Mouse (Mus musculus): ENCODE data around the gene Mrpl35. TPM values are rescaled to one million over a fixed set of nuclear protein-coding genes. Genes with fewer than 3 reads are reported as not detected.

The Mrpl35 gene
- polyA plus RNA-seq, 1 experiment from 2014 or later = 65.2 TPM

DNA sequence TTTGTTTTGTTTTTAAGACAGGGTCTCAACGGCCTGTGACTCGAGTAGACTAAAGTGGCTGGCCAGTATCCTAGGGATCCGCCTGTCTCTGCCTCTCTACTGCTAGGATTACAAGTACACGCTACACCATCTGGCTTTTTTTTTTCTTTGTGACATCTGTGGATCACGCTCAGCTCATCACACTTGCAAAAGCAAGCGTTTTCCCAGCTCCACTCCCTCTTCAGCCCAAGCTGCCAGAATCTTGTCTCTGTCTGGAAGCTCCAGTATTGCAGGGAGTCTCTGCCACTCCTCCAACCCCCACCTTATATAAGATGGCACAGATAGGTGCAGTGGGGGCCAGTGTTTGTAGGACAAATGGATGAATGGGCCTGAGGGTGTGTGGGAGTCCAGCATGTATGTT is 54.6 kb downstream of the Mrpl35 start:
- H3K4me3 ChIP-seq (ENCODE audit: low read depth, low read length) = no peak overlapping the region
- H3K4me1 ChIP-seq (replicated peaks; ENCODE audit: control insufficient read depth, insufficient read depth) = no peaks in the 10 kb centered on the region
- no peaks in the 10 kb centered on the region for H3K27me3 ChIP-seq (ENCODE audit: control insufficient read depth, insufficient read depth, low read length)
- no peak overlapping the region for H3K9ac ChIP-seq (ENCODE audit: low read length)
- DNase-seq (ENCODE audit: low spot score) = no peak
- no peak for ATAC-seq (ENCODE audit: low FRiP score, low TSS enrichment)
- H3K36me3 ChIP-seq (ENCODE audit: control insufficient read depth, insufficient read depth, low read length) = no peaks in the 10 kb centered on the region
- WGBS = 75% methylated on average over 6 of the region's 6 CpGs
- no peaks in the 10 kb centered on the region for H3K9me3 ChIP-seq (ENCODE audit: control insufficient read depth, low read length)
- TF ChIP-seq EP300 (optimal IDR thresholded peaks at IDR 0.05) = no peak
- no peak for TF ChIP-seq CTCF (IDR thresholded peaks at IDR 0.05; ENCODE audit: low read depth)
- H3K27ac ChIP-seq (replicated peaks) = no peak overlapping the region
- H3K4me2 ChIP-seq (replicated peaks; ENCODE audit: low read depth) = no peak overlapping the region

DNA sequence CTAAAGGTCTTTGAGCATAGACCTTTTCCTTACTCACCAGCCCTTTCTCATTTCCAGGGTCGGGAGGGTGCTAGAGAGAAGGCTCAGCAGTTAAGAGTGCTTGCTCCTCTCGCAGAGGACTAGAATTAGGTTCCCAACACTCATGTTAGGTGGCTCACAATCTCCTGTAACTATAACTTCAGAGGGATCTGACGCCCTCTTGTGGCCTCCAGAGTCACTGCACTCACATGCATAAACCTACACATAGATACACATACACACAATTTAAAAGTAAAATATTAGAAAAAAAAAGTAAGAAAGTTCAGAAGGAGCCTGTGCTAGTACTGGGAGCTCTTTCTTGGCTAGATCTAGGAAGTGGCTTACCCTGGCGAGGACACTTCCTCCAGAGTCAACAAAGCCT is 55.5 kb downstream of the Mrpl35 start:
- no peaks in the 10 kb centered on the region for H3K27me3 ChIP-seq (ENCODE audit: control insufficient read depth, insufficient read depth, low read length)
- H3K9me3 ChIP-seq (ENCODE audit: control insufficient read depth, low read length) = no peaks in the 10 kb centered on the region
- H3K4me3 ChIP-seq (ENCODE audit: low read depth, low read length) = no peak overlapping the region
- H3K9ac ChIP-seq (ENCODE audit: low read length) = no peak overlapping the region
- 92% methylated on average over 4 of the region's 4 CpGs for WGBS
- no peaks in the 10 kb centered on the region for H3K36me3 ChIP-seq (ENCODE audit: control insufficient read depth, insufficient read depth, low read length)
- ATAC-seq (ENCODE audit: low FRiP score, low TSS enrichment) (no peak), DNase-seq (ENCODE audit: low spot score) (no peak)
- no peak overlapping the region for H3K27ac ChIP-seq (replicated peaks)
- no peaks in the 10 kb centered on the region for H3K4me1 ChIP-seq (replicated peaks; ENCODE audit: control insufficient read depth, insufficient read depth)
- no peak overlapping the region for H3K4me2 ChIP-seq (replicated peaks; ENCODE audit: low read depth)
- TF ChIP-seq CTCF (IDR thresholded peaks at IDR 0.05; ENCODE audit: low read depth) (peak; percentile 29; the same call in 1 of the 2 replicates), EP300 (optimal IDR thresholded peaks at IDR 0.05) (no peak)

- Histone ChIP-seq H3K4me2 (replicated peaks; ENCODE audit: low read depth) (no peak overlapping the region), H3K36me3 (ENCODE audit: control insufficient read depth, insufficient read depth, low read length) (no peaks in the 10 kb centered on the region), H3K9me3 (ENCODE audit: control insufficient read depth, low read length) (no peaks in the 10 kb centered on the region), H3K27me3 (ENCODE audit: control insufficient read depth, insufficient read depth, low read length) (no peaks in the 10 kb centered on the region), H3K27ac (replicated peaks) (no peak overlapping the region), H3K9ac (ENCODE audit: low read length) (no peak overlapping the region), H3K4me1 (replicated peaks; ENCODE audit: control insufficient read depth, insufficient read depth) (no peaks in the 10 kb centered on the region), H3K4me3 (ENCODE audit: low read depth, low read length) (no peak overlapping the region)
- 95% methylated on average over 4 of the region's 4 CpGs for WGBS
- no peak for ATAC-seq (ENCODE audit: low FRiP score, low TSS enrichment)
- no peak for DNase-seq (ENCODE audit: low spot score)
- TF ChIP-seq EP300 (optimal IDR thresholded peaks at IDR 0.05) (no peak), CTCF (IDR thresholded peaks at IDR 0.05; ENCODE audit: low read depth) (no peak)
Observed at GRCm38 (mm10) chr6:71770856-71771255, 55.9 kb downstream of the Mrpl35 start.

DNA sequence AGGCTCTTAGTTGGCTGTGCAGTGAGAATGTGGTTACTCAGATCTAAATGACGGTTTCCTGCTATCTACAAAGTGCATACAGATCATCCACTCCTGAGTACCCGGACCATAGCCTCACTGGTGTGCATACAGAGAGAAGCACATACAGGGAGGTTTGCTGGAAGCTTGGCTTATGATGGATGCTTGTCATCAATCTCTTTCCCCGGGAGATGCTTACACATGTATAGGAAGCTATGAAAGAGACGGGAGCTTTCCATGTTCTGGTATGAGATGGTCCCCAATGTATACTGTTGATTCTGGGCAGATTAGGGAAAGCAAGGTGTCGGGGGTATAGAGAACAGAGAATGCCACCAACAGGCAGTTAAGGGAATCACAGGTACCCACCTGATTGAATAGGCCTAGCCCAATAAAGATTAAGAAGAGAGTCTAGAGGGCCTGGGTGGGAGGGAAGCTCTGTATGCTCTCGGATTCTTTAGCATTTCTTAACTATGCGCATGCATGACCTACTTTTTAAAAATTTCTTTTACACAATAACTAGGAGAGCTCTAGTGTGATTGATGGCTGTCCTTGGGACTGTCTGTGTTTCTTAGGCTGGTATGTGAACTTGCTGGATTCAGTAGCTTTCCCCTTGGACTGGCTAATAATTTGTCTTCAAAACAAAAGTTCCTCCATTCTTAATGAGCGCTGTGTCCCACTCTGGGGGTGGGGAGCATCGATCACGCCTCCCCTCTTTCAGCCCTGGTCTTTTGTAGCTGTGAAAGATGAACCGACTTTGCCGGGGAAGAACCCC is 56.7 kb downstream of the Mrpl35 start:
- Histone ChIP-seq H3K9ac (ENCODE audit: low read length) (no peak overlapping the region), H3K9me3 (ENCODE audit: control insufficient read depth, low read length) (no peaks in the 10 kb centered on the region), H3K27ac (replicated peaks) (no peak overlapping the region), H3K4me1 (replicated peaks; ENCODE audit: control insufficient read depth, insufficient read depth) (no peaks in the 10 kb centered on the region), H3K4me2 (replicated peaks; ENCODE audit: low read depth) (no peak overlapping the region), H3K27me3 (ENCODE audit: control insufficient read depth, insufficient read depth, low read length) (no peaks in the 10 kb centered on the region), H3K4me3 (ENCODE audit: low read depth, low read length) (no peak overlapping the region), H3K36me3 (ENCODE audit: control insufficient read depth, insufficient read depth, low read length) (no peaks in the 10 kb centered on the region)
- WGBS = 74% methylated on average over 12 of the region's 12 CpGs
- ATAC-seq (ENCODE audit: low FRiP score, low TSS enrichment) = no peak
- peak; percentile 53 for TF ChIP-seq CTCF (IDR thresholded peaks at IDR 0.05; ENCODE audit: low read depth)
- TF ChIP-seq EP300 (optimal IDR thresholded peaks at IDR 0.05) = no peak
- DNase-seq (ENCODE audit: low spot score) = no peak

DNA sequence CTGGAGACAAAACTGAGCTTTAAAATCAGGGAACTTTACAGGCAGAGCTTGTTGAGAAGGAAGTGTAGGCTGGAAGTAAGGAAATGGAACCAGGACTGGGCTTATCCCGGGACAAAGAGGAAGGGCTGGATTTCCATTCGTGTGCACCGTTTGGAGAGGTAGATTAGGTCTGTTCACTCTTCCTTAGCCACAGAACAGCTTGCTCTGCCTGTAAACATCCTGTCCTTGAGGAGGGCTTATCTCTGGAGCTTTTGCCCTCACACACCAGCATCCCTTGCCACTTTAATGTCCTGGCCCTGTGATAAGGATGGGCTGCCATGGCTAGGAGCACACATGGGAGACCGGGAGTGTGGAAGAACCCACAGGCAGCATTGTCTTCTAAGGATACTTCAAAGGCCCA is 59.0 kb downstream of the Mrpl35 start:
- Histone ChIP-seq H3K4me1 (replicated peaks; ENCODE audit: control insufficient read depth, insufficient read depth) (no peaks in the 10 kb centered on the region), H3K27ac (replicated peaks) (no peak overlapping the region), H3K27me3 (ENCODE audit: control insufficient read depth, insufficient read depth, low read length) (no peaks in the 10 kb centered on the region), H3K4me2 (replicated peaks; ENCODE audit: low read depth) (no peak overlapping the region), H3K9me3 (ENCODE audit: control insufficient read depth, low read length) (no peaks in the 10 kb centered on the region), H3K4me3 (ENCODE audit: low read depth, low read length) (no peak overlapping the region), H3K36me3 (ENCODE audit: control insufficient read depth, insufficient read depth, low read length) (no peaks in the 10 kb centered on the region), H3K9ac (ENCODE audit: low read length) (no peak overlapping the region)
- 55% methylated on average over 4 of the region's 4 CpGs for WGBS
- TF ChIP-seq EP300 (optimal IDR thresholded peaks at IDR 0.05) = no peak
- no peak for TF ChIP-seq CTCF (IDR thresholded peaks at IDR 0.05; ENCODE audit: low read depth)
- ATAC-seq (ENCODE audit: low FRiP score, low TSS enrichment) (no peak), DNase-seq (ENCODE audit: low spot score) (no peak)

Other genes with a start within 250 kb of the Mrpl35 start
- 14.1 and 14.2 TPM in 2 replicates for gene Kdm3a, start 194.0 kb downstream of the Mrpl35 start, polyA plus RNA-seq (2015; fragmentation: Nextera tagmentation; extraction: Ambion mirVana)
- 6.7 and 7.5 TPM in 2 replicates for gene Reep1, start 119.4 kb downstream of the Mrpl35 start, polyA plus RNA-seq (2015; fragmentation: Nextera tagmentation; extraction: Ambion mirVana)
- gene Immt, start 4.4 kb upstream of the Mrpl35 start, polyA plus RNA-seq (2015; fragmentation: Nextera tagmentation; extraction: Ambion mirVana) = 132 and 140 TPM in 2 replicates
- 31.1 and 32.4 TPM in 2 replicates for gene Ptcd3, start 81.8 kb upstream of the Mrpl35 start, polyA plus RNA-seq (2015; fragmentation: Nextera tagmentation; extraction: Ambion mirVana)
- 8.4 and 9.8 TPM in 2 replicates for gene Polr1a, start 82.1 kb upstream of the Mrpl35 start, polyA plus RNA-seq (2015; fragmentation: Nextera tagmentation; extraction: Ambion mirVana)